Mouse (Mus musculus): ENCODE results near the gene Ccdc85c. TPM values are rescaled to one million over a fixed set of nuclear protein-coding genes. Genes with fewer than 3 reads are reported as not detected.

Gene Ccdc85c
- polyA plus RNA-seq, 1 experiment from 2014 or later = 9.3 TPM

GRCm38 (mm10) chr12:108244778-108245177, 30.4 kb downstream of the Ccdc85c start:
- Histone ChIP-seq H3K9me3 (no peaks in the 10 kb centered on the region), H3K4me2 (replicated peaks) (peak overlapping the region; percentile 23), H3K4me1 (replicated peaks) (peaks cover 74% of the 10 kb centered on the region), H3K9ac (0 out of 2 replicates have a peak overlapping the region, but pooled peaks have one; percentile 29), H3K36me3 (no peaks in the 10 kb centered on the region), H3K27me3 (replicated peaks) (no peaks in the 10 kb centered on the region), H3K4me3 (replicated peaks) (no peak overlapping the region), H3K27ac (peak overlapping the region; percentile 81)
- peak; percentile 72 for ATAC-seq
- 5% methylated on average over 8 of the region's 8 CpGs for WGBS

DNA sequence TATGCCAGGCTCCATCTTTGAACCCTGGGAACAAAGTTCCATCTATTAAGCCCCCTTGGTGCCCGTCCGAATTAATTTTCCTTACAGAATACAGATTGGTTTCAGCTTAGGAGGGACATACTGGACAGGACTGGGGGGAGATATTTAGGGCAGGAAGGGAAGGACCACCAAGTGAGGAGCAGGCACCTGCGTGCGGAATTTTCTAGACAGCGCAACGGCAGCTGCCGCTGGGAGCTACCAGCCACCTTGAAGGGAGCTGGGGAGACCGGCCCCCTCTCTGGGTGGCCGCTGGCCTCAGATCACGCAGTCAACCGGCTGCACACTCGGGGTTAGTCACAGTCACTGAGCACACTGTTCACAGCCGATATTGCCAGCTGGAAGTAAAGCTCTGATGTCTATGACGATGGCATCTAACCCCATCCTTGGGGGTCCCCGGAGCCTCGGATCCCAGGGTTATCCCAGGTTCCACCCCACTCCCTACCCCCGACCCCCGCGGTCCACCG, 32.9 kb downstream of the Ccdc85c start:
- peaks cover 72% of the 10 kb centered on the region for H3K4me1 ChIP-seq (replicated peaks)
- WGBS = 87% methylated on average over 20 of the region's 20 CpGs
- ATAC-seq = no peak

DNA sequence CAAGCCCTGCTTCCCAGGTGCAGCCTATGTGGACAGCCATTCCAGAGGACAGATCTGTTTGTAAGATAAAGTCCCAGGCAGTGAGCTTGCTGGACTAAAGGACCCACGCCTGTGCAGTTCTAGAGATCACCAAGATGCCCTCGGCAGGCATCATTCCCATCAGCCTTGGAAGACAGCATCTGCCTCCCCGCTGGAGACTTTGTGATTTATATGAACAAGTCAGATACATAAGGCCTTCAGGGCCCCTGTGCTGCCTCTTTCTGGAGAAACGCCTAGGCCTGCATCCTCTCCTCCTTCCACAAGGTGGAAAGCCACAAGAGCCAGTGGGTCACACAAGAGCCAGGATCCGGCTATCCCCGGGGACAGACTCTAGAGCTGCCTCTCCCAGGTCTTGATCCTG, 33.6 kb downstream of the Ccdc85c start:
- Histone ChIP-seq H3K27me3 (replicated peaks) (no peaks in the 10 kb centered on the region), H3K4me3 (replicated peaks) (no peak overlapping the region), H3K4me1 (replicated peaks) (peaks cover 72% of the 10 kb centered on the region), H3K4me2 (replicated peaks) (no peak overlapping the region), H3K9ac (no peak overlapping the region), H3K36me3 (no peaks in the 10 kb centered on the region), H3K27ac (peak overlapping the region; percentile 29; the same call in 1 of the 2 replicates), H3K9me3 (no peaks in the 10 kb centered on the region)
- ATAC-seq = no peak
- 55% methylated on average over 6 of the region's 6 CpGs for WGBS

More for the DNA sequence above, 32.9 kb downstream of the Ccdc85c start:
- no peak overlapping the region for H3K9ac ChIP-seq
- H3K36me3 ChIP-seq = no peaks in the 10 kb centered on the region
- no peaks in the 10 kb centered on the region for H3K27me3 ChIP-seq (replicated peaks)
- no peak overlapping the region for H3K4me2 ChIP-seq (replicated peaks)
- no peak overlapping the region for H3K4me3 ChIP-seq (replicated peaks)
- H3K27ac ChIP-seq = no peak overlapping the region
- no peaks in the 10 kb centered on the region for H3K9me3 ChIP-seq

DNA sequence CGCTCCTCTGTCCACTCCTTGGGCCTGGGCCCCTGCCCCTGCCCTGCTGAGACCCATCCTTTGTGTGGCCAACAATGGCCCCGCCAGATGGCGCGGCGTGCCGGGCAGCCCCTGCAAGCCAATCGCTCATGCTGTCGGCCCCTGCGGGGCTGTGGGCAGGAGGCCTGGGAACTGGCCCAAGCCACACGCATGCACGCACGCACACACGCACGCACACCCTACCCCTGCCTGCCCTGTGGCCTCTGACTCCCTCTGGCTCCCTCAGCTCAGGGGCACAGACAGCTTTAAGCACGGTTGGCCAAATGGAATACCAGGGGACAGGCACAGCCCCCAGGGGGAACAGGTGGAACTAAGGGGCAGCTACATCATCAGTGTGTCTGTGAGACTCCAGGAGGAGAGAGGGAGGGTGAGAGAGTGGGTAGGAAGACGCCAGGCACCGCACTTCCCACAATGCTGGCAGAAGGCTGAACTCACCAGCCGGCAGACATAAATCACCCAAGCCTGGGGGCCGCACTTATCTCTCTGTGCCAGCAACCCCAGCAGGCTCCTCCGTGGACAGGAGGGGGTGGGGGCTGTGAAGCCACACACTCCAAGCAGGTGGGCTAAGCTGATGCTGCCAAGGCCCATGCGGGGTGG, 34.2 kb downstream of the Ccdc85c start:
- peaks cover 73% of the 10 kb centered on the region for H3K4me1 ChIP-seq (replicated peaks)

DNA sequence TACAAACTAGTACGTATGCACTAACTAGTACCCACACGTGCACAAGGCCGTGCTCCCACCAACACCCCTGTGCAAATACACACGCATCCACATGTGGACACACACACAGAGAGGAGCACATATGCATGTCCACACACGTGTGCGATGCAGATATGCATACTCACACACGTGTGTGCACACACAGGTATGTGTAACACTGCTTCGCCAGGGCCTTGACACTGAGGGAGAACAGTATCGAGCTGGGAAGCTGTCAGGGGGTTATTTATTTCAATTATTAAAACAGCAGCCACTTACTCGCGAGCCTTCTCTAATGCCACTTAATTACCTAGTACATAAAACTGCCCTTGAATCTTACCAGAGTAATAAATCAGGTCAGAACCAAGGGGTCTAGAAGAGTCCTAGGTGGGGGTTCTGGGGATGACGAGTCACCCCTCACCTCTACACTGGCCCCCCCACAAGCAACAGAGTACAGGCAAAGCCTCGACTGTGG, 34.8 kb downstream of the Ccdc85c start:
- no peak overlapping the region for H3K9ac ChIP-seq

More for the DNA sequence above, 34.2 kb downstream of the Ccdc85c start:
- Histone ChIP-seq H3K36me3 (no peaks in the 10 kb centered on the region), H3K4me3 (replicated peaks) (no peak overlapping the region), H3K27ac (peak overlapping the region; percentile 29; the same call in 1 of the 2 replicates), H3K27me3 (replicated peaks) (no peaks in the 10 kb centered on the region), H3K4me2 (replicated peaks) (no peak overlapping the region), H3K9ac (no peak overlapping the region), H3K9me3 (no peaks in the 10 kb centered on the region)
- peak; percentile 19; the same call in 1 of the 2 replicates for ATAC-seq
- WGBS = 51% methylated on average over 21 of the region's 21 CpGs

DNA sequence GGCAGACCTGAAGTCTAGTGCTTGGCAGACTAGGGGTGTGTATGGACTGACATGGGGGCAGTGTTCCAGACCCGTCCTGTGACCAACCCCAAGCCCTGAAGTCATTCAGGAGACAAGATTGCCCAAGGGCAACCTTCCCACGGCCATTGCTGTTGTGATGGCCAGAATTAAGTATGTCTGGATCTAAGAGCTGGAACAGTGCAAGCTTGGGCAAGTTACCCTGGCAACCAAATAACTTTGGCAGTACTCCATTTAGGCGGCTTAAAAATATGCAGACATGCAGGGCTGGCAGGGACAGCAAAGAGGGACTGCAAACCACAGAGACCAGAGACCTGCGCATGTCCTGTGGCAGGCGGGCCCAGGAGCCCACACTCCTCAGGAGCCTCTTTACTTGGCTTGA, 35.8 kb downstream of the Ccdc85c start:
- no peak for ATAC-seq
- no peak overlapping the region for H3K4me3 ChIP-seq (replicated peaks)
- H3K9ac ChIP-seq = no peak overlapping the region
- no peaks in the 10 kb centered on the region for H3K36me3 ChIP-seq
- H3K27me3 ChIP-seq (replicated peaks) = no peaks in the 10 kb centered on the region
- H3K4me1 ChIP-seq (replicated peaks) = peaks cover 71% of the 10 kb centered on the region
- no peaks in the 10 kb centered on the region for H3K9me3 ChIP-seq
- no peak overlapping the region for H3K4me2 ChIP-seq (replicated peaks)
- no peak overlapping the region for H3K27ac ChIP-seq
- 60% methylated on average over 5 of the region's 5 CpGs for WGBS

More for the DNA sequence above, 34.8 kb downstream of the Ccdc85c start:
- Histone ChIP-seq H3K4me3 (replicated peaks) (no peak overlapping the region), H3K4me1 (replicated peaks) (peaks cover 73% of the 10 kb centered on the region), H3K9me3 (no peaks in the 10 kb centered on the region), H3K27me3 (replicated peaks) (no peaks in the 10 kb centered on the region), H3K36me3 (no peaks in the 10 kb centered on the region), H3K27ac (0 out of 2 replicates have a peak overlapping the region, but pooled peaks have one; percentile 29), H3K4me2 (replicated peaks) (no peak overlapping the region)
- WGBS = 65% methylated on average over 13 of the region's 13 CpGs
- no peak for ATAC-seq

DNA sequence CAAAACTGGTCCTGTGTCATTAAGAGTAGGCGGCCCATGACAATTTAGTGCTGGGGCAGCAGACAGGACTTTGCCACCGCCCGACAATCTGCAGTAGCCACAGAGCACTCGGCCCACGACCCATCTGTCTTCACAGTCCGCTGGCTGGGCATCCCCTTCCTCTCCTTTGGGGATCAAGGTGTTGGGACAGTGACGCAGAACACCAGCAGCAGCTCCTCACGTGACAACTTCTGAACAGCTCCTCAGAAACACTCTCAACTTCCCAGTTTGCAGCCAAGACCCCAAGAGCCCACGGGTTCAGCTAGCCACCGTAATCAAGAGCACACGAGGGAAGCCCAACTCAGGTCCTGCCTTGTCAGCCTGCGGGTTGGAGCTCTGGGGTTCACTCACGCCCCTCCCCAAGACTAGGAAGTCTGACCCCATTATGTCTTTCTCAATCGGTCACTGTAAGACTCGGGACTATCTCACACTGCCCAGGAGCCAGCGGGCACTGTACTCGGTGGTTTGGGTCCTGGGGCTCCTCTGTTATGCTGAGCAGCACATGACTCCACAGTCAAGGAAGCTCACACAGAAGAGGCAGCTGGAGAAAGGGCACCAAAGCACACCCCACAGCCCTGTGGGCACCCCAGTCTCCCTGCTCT, 36.7 kb downstream of the Ccdc85c start:
- Histone ChIP-seq H3K27ac (no peak overlapping the region), H3K27me3 (replicated peaks) (no peaks in the 10 kb centered on the region), H3K4me2 (replicated peaks) (no peak overlapping the region), H3K9ac (no peak overlapping the region), H3K4me1 (replicated peaks) (peaks cover 73% of the 10 kb centered on the region), H3K4me3 (replicated peaks) (no peak overlapping the region), H3K9me3 (no peaks in the 10 kb centered on the region), H3K36me3 (no peaks in the 10 kb centered on the region)
- no peak for ATAC-seq
- WGBS = 83% methylated on average over 17 of the region's 17 CpGs

DNA sequence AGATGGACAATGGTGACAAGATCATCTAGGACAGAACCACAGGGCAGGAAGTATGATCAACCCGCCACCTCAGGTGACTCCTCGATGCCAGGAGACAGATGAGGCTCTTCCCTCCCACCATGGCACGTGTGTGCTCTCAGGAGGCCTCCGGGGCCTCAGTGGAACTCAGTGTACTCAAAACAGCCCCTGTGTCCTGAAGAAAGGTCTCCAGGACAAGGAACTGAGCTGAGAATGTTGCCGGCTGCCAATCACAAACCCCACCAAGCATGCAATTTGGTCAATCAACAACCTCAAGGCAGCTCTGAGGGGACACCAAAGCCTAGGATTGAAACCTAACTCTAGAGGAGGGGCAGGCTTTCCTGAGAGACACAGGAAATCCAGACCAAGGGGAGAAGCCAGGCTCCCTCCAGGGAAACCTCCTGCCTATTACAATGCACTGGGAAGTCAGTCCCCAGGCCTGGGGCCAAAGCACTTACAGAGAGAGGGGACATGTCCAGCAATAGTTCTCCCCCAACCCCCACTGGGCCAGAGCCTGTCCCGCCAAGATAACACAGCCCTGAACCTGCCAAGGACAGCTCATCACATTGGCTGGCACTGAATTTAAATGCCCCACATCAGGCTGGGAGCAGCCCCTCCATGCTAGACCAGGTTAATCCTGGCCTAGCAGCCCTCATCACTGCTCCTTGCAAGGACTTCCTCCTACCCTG, 37.8 kb downstream of the Ccdc85c start:
- Histone ChIP-seq H3K9ac (no peak overlapping the region), H3K9me3 (no peaks in the 10 kb centered on the region), H3K36me3 (no peaks in the 10 kb centered on the region), H3K4me3 (replicated peaks) (no peak overlapping the region), H3K4me2 (replicated peaks) (no peak overlapping the region), H3K4me1 (replicated peaks) (peaks cover 71% of the 10 kb centered on the region), H3K27me3 (replicated peaks) (no peaks in the 10 kb centered on the region), H3K27ac (no peak overlapping the region)
- no peak for ATAC-seq
- WGBS = 67% methylated on average over 6 of the region's 6 CpGs

- no peak overlapping the region for H3K9ac ChIP-seq
- no peaks in the 10 kb centered on the region for H3K27me3 ChIP-seq (replicated peaks)
- H3K4me1 ChIP-seq (replicated peaks) = peaks cover 71% of the 10 kb centered on the region
- H3K9me3 ChIP-seq = no peaks in the 10 kb centered on the region
- no peak overlapping the region for H3K27ac ChIP-seq
- WGBS = 78% methylated on average over 18 of the region's 18 CpGs
- no peak overlapping the region for H3K4me3 ChIP-seq (replicated peaks)
- H3K36me3 ChIP-seq = no peaks in the 10 kb centered on the region
- ATAC-seq = no peak
- H3K4me2 ChIP-seq (replicated peaks) = no peak overlapping the region
Measured at GRCm38 (mm10) chr12:108235976-108236555, 39.2 kb downstream of the Ccdc85c start.

DNA sequence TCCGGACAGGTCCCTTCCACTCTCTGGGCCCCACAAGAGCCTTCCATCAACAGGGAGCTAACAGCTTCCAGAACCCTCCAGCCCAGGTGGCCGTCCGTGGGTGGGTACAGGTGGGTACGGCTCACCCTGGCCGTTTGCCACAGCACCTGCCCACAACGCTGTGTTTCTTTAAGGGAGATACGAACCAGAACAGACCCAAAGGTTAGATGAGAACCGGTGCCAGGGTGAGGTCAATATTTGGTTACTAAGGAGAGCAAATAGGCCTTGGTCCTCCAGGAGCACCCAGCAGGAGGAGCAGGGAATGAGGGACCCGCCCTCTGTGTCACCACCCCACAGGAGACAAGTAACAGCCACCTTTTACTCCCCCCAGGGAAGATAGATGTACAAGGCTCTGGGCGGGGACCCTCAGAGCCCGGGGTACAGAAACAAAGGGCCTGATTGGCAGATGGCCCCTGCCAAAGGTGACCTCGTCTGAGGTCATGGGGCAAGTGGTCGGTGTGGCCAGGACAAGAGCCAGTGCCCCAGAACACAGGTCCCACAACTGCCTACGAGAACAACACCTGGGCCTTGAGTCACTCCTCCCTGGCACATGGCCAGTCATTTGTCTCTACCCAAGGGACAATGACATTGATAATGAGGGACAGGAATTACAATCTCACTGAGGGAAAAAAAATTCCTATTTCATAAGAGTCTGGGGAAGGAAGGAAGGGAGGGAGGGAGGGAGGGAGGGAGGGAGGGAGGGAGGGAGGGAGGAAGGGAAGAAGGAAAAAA, 40.2 kb downstream of the Ccdc85c start:
- Histone ChIP-seq H3K36me3 (no peaks in the 10 kb centered on the region), H3K4me2 (replicated peaks) (0 out of 2 replicates have a peak overlapping the region, but pooled peaks have one; percentile 30), H3K27ac (peak overlapping the region; percentile 77), H3K9ac (no peak overlapping the region), H3K4me1 (replicated peaks) (peaks cover 63% of the 10 kb centered on the region), H3K27me3 (replicated peaks) (no peaks in the 10 kb centered on the region), H3K4me3 (replicated peaks) (no peak overlapping the region), H3K9me3 (no peaks in the 10 kb centered on the region)
- 65% methylated on average over 14 of the region's 14 CpGs for WGBS
- ATAC-seq = peak; percentile 36

DNA sequence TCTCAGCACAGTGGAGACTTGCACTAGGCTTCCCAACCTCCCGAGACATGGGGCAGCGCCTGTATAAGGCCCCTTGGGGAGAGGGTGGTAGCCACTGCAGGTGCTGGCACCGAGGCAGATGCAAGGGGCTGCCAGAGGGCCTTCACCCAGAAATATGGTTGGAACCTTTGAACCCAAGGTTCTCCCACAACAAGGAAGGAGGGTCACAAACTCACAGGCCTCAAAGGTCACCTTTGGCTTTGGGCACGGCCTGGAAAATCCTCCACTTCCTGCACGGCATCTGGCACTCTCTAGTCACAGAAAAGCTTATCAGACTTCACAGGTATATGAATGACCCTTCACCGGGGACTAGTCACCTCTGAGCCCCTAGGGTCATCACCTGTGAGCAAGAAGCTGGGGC, 41.5 kb downstream of the Ccdc85c start:
- H3K4me3 ChIP-seq (replicated peaks) = no peak overlapping the region
- peak; percentile 48 for ATAC-seq
- 68% methylated on average over 6 of the region's 6 CpGs for WGBS
- H3K4me1 ChIP-seq (replicated peaks) = peaks cover 56% of the 10 kb centered on the region
- H3K36me3 ChIP-seq = no peaks in the 10 kb centered on the region
- H3K27me3 ChIP-seq (replicated peaks) = no peaks in the 10 kb centered on the region
- H3K9ac ChIP-seq = no peak overlapping the region; the same call in 1 of the 2 replicates
- H3K4me2 ChIP-seq (replicated peaks) = 0 out of 2 replicates have a peak overlapping the region, but pooled peaks have one; percentile 30
- H3K9me3 ChIP-seq = no peaks in the 10 kb centered on the region
- H3K27ac ChIP-seq = peak overlapping the region; percentile 77

Data from intestine, embryonic 15.5 days (tissue).